Mouse (Mus musculus) liver, embryonic 12.5 days (tissue): ENCODE results near the gene Zc3h15. TPM values are rescaled to one million over a fixed set of nuclear protein-coding genes. Genes with fewer than 3 reads are reported as not detected.
"Not testable (repeated sequence)": the region's sequence is repeated elsewhere in the genome, so short reads cannot be mapped to it uniquely, and the experiment has no call there.

ENCODE experiments used
- ATAC-seq: fragments of 200-750 bp; cut with Nextera tagmentation; 2 replicates; pipeline ENCODE4 v1.8.0; 2017; ENCODE audit warnings: moderate number of reproducible peaks, mild to moderate bottlenecking, moderate library complexity
- H3K27ac ChIP-seq: fragments of 300-500 bp; sonication (generic); 2 replicates; pipeline ENCODE4 v1.5.1; 2016; ENCODE audit warnings: mild to moderate bottlenecking
- H3K27me3 ChIP-seq: fragments of 300-500 bp; sonication (generic); replicated peaks from 2 replicates; pipeline ENCODE4 v1.6.1; 2016; ENCODE audit warnings: mild to moderate bottlenecking, moderate library complexity
- H3K36me3 ChIP-seq: fragments of 300-500 bp; sonication (generic); 2 replicates; pipeline ENCODE4 v1.6.1; 2016; ENCODE audit warnings: mild to moderate bottlenecking, moderate library complexity
- H3K4me1 ChIP-seq: fragments of 300-500 bp; sonication (generic); 2 replicates; pipeline ENCODE4 v1.6.1; 2016
- H3K4me2 ChIP-seq: fragments of 300-500 bp; sonication (generic); 2 replicates; pipeline ENCODE4 v1.6.1; 2016; ENCODE audit warnings: mild to moderate bottlenecking, moderate library complexity
- H3K4me3 ChIP-seq: fragments of 300-500 bp; sonication (generic); 2 replicates; pipeline ENCODE4 v1.5.1; 2016; ENCODE audit warnings: mild to moderate bottlenecking, moderate library complexity
- H3K9ac ChIP-seq: fragments of 300-500 bp; sonication (generic); 2 replicates; pipeline ENCODE4 v1.6.1; 2016; ENCODE audit warnings: mild to moderate bottlenecking, moderate library complexity
- H3K9me3 ChIP-seq: fragments of 300-500 bp; sonication (generic); replicated peaks from 2 replicates; pipeline ENCODE4 v1.6.1; 2016; ENCODE audit warnings: mild to moderate bottlenecking, moderate library complexity
- WGBS: fragments of 180-500 bp; shearing (Covaris S2); methylation state at CpG from one replicate; pipeline ENCODE4 v1.1.7; 2016; ENCODE audit not compliant: insufficient replicate concordance; 5-methylcytosine and 5-hydroxymethylcytosine counted together
- polyA plus RNA-seq: library from polyadenylated mRNA; unstranded; fragments of >200 nt; fragmentation: Nextera tagmentation; extraction: Ambion mirVana; gene quantifications from 2 replicates; pipeline ENCODE4 v1.2.1, GENCODE M21; 2016

The Zc3h15 gene
- polyA plus RNA-seq, 1 experiment from 2014 or later = 82.7 TPM

- H3K4me3 ChIP-seq = no peak overlapping the region
- no peak overlapping the region for H3K9ac ChIP-seq
- no peak overlapping the region for H3K27ac ChIP-seq
- 21% methylated on average over 1 of the region's 1 CpGs for WGBS
- H3K27me3 ChIP-seq = no peaks in the 10 kb centered on the region
- H3K4me1 ChIP-seq = no peaks in the 10 kb centered on the region
- H3K9me3 ChIP-seq = no peaks in the 10 kb centered on the region
- H3K36me3 ChIP-seq = no peaks in the 10 kb centered on the region
- H3K4me2 ChIP-seq = no peak overlapping the region
- ATAC-seq = no peak
Measured at GRCm38 (mm10) chr2:83698484-83698883, 54.2 kb downstream of the Zc3h15 start.

- H3K9me3 ChIP-seq = no peaks in the 10 kb centered on the region
- no peaks in the 10 kb centered on the region for H3K4me1 ChIP-seq
- 32% methylated on average over 1 of the region's 1 CpGs for WGBS
- no peak overlapping the region for H3K4me2 ChIP-seq
- no peaks in the 10 kb centered on the region for H3K27me3 ChIP-seq
- H3K36me3 ChIP-seq = no peaks in the 10 kb centered on the region
- H3K4me3 ChIP-seq = no peak overlapping the region
- H3K27ac ChIP-seq = no peak overlapping the region
- 0 out of 2 replicates have a peak, but pooled peaks have one; percentile 42 for ATAC-seq
- no peak overlapping the region for H3K9ac ChIP-seq
Measured at GRCm38 (mm10) chr2:83699324-83699723, 55.1 kb downstream of the Zc3h15 start.

- whole genome bisulfite sequencing = 64% methylated on average over 4 of the region's 4 CpGs
- Histone ChIP-seq H3K4me2 (no peak overlapping the region), H3K4me3 (no peak overlapping the region), H3K9ac (no peak overlapping the region), H3K4me1 (peaks cover 4% of the 10 kb centered on the region; the same call in 1 of the 2 replicates), H3K27me3 (no peaks in the 10 kb centered on the region), H3K36me3 (no peaks in the 10 kb centered on the region), H3K9me3 (no peaks in the 10 kb centered on the region), H3K27ac (no peak overlapping the region)
- ATAC-seq = no peak
Measured at GRCm38 (mm10) chr2:83700667-83701066, 56.4 kb downstream of the Zc3h15 start.

GRCm38 (mm10) chr2:83702411-83702810 is 58.2 kb downstream of the Zc3h15 start:
- H3K4me2 ChIP-seq = no peak overlapping the region
- no peak overlapping the region for H3K4me3 ChIP-seq
- ATAC-seq = no peak
- H3K4me1 ChIP-seq = peaks cover 12% of the 10 kb centered on the region; the same call in 1 of the 2 replicates
- H3K36me3 ChIP-seq = no peaks in the 10 kb centered on the region
- no peaks in the 10 kb centered on the region for H3K27me3 ChIP-seq
- no peak overlapping the region for H3K27ac ChIP-seq
- H3K9ac ChIP-seq = no peak overlapping the region
- H3K9me3 ChIP-seq = no peaks in the 10 kb centered on the region
- WGBS = 74% methylated on average over 7 of the region's 7 CpGs

- H3K9ac ChIP-seq = no peak overlapping the region
- H3K4me1 ChIP-seq = peaks cover 12% of the 10 kb centered on the region; the same call in 1 of the 2 replicates
- no peak for ATAC-seq
- no peak overlapping the region for H3K4me3 ChIP-seq
- H3K27me3 ChIP-seq = no peaks in the 10 kb centered on the region
- no peaks in the 10 kb centered on the region for H3K9me3 ChIP-seq
- no peak overlapping the region for H3K4me2 ChIP-seq
- WGBS = 34% methylated on average over 9 of the region's 9 CpGs
- H3K27ac ChIP-seq = no peak overlapping the region
- H3K36me3 ChIP-seq = no peaks in the 10 kb centered on the region
Measured at GRCm38 (mm10) chr2:83705580-83706158, 61.4 kb downstream of the Zc3h15 start.

- no peak overlapping the region for H3K4me3 ChIP-seq
- H3K27me3 ChIP-seq = no peaks in the 10 kb centered on the region
- no peak overlapping the region for H3K4me2 ChIP-seq
- no peaks in the 10 kb centered on the region for H3K36me3 ChIP-seq
- H3K4me1 ChIP-seq = peaks cover 12% of the 10 kb centered on the region; the same call in 1 of the 2 replicates
- H3K9ac ChIP-seq = no peak overlapping the region
- ATAC-seq = no peak
- H3K9me3 ChIP-seq = no peaks in the 10 kb centered on the region
- no peak overlapping the region for H3K27ac ChIP-seq
- WGBS = 57% methylated on average over 11 of the region's 11 CpGs
Measured at GRCm38 (mm10) chr2:83709896-83710524, 65.8 kb downstream of the Zc3h15 start.

- not testable (repeated sequence) for ATAC-seq, H3K9ac ChIP-seq, H3K9me3 ChIP-seq, H3K27me3 ChIP-seq, H3K4me2 ChIP-seq, H3K27ac ChIP-seq, H3K36me3 ChIP-seq, H3K4me3 ChIP-seq, H3K4me1 ChIP-seq
- WGBS = 53% methylated on average over 7 of the region's 7 CpGs
Measured at GRCm38 (mm10) chr2:83713281-83713680, 69.0 kb downstream of the Zc3h15 start.

GRCm38 (mm10) chr2:83713946-83714345 is 69.7 kb downstream of the Zc3h15 start:
- H3K9ac ChIP-seq = no peak overlapping the region
- no peak overlapping the region for H3K4me3 ChIP-seq
- no peak overlapping the region for H3K4me2 ChIP-seq
- no peaks in the 10 kb centered on the region for H3K9me3 ChIP-seq
- H3K27me3 ChIP-seq = no peaks in the 10 kb centered on the region
- no peak overlapping the region for H3K27ac ChIP-seq
- H3K36me3 ChIP-seq = no peaks in the 10 kb centered on the region
- no peak for ATAC-seq
- WGBS = 70% methylated on average over 5 of the region's 5 CpGs
- H3K4me1 ChIP-seq = no peaks in the 10 kb centered on the region

Other genes with a start within 250 kb of the Zc3h15 start
- 22.7 and 24.5 TPM in 2 replicates for gene Itgav, start 80.0 kb downstream of the Zc3h15 start, polyA plus RNA-seq
- gene Fam171b, start 168.2 kb downstream of the Zc3h15 start, polyA plus RNA-seq = 0.53 and 0.57 TPM in 2 replicates